In the genomic region with DNA sequence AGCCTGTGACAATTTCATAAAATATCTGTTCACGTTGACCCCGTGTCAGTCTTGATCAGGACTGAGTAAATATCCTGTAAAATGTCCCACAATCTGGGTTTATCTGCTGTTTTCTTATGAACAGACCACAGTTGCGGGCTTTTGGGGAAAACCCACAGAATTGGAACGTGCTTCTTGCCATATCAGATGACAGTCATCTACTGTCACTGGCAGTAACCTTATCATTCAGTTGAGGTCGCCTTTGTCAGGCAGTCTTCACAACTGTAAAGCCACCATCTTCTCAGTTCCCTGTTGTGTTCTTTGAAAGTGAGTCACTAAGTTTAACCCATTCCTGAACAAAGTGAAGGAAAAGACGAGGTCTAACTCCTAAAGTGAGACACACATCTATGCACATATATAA, we compare ENCODE assay signal across 1 mouse cellular context.
TF ChIP-seq lines count a peak whose summit lies in the region.

No protein-coding gene starts in this region.

TF ChIP-seq in MEL, 35 proteins besides CTCF, POLR2A, EP300 and RAD21 (continued from another document):
- TF ChIP-seq MYC (IDR thresholded peaks at IDR 0.05; ENCODE audit: low read depth, low read length) (peak; percentile 53; the same call in 1 of the 2 replicates), BHLHE40 (IDR thresholded peaks at IDR 0.05; ENCODE audit: borderline replicate concordance, low read depth, low read length) (peak; percentile 99), GATA1 (IDR thresholded peaks at IDR 0.05; ENCODE audit: low read depth, low read length) (peak; percentile 97), TCF12 (IDR thresholded peaks at IDR 0.05; ENCODE audit: low read depth, low read length) (peak; percentile 85), ZNF384 (IDR thresholded peaks at IDR 0.05; ENCODE audit: low read depth, low read length) (no peak), MYB (IDR thresholded peaks at IDR 0.05; ENCODE audit: low read depth, low read length) (peak; percentile 76), ELF1 (IDR thresholded peaks at IDR 0.05; ENCODE audit: low read depth, low read length) (no peak), MAZ (IDR thresholded peaks at IDR 0.05; ENCODE audit: low read depth, low read length) (no peak), USF2 (IDR thresholded peaks at IDR 0.05; ENCODE audit: borderline replicate concordance in 1 of 2, insufficient read depth in 1 of 2, low read depth in 1 of 2, low read length in 2 of 2) (no peak), TBP (IDR thresholded peaks at IDR 0.05; ENCODE audit: low read depth, low read length) (peak; percentile 73), ZKSCAN1 (IDR thresholded peaks at IDR 0.05; ENCODE audit: low read depth, low read length) (no peak), E2F4 (IDR thresholded peaks at IDR 0.05; ENCODE audit: borderline replicate concordance, low read depth, low read length) (no peak), MAFK (IDR thresholded peaks at IDR 0.05; ENCODE audit: borderline replicate concordance, low read depth, low read length) (peak; percentile 73; the same call in 1 of the 2 replicates), POLR2AphosphoS5 (IDR thresholded peaks at IDR 0.05; ENCODE audit: borderline replicate concordance, low read depth, low read length) (no peak), RCOR1 (IDR thresholded peaks at IDR 0.05; ENCODE audit: low read depth, low read length) (peak; percentile 98), MXI1 (IDR thresholded peaks at IDR 0.05; ENCODE audit: low read depth, low read length) (peak; percentile 49; the same call in 1 of the 2 replicates), KAT2A (conservative IDR thresholded peaks at IDR 0.05; ENCODE audit: low read depth, low read length) (no peak), USF1 (IDR thresholded peaks at IDR 0.05; ENCODE audit: low read depth, low read length) (no peak), HCFC1 (IDR thresholded peaks at IDR 0.05; ENCODE audit: low read depth, low read length) (no peak), NELFE (IDR thresholded peaks at IDR 0.05; ENCODE audit: low read depth, low read length) (no peak), CHD1 (IDR thresholded peaks at IDR 0.05; ENCODE audit: low read depth, low read length) (no peak), UBTF (IDR thresholded peaks at IDR 0.05; ENCODE audit: borderline replicate concordance, insufficient read depth, low read depth, low read length) (no peak), JUND (IDR thresholded peaks at IDR 0.05; ENCODE audit: low read depth, low read length) (peak; percentile 47; the same call in 1 of the 2 replicates), TAL1 (IDR thresholded peaks at IDR 0.05; ENCODE audit: low read length) (peak; percentile 65), GABPA (IDR thresholded peaks at IDR 0.05; ENCODE audit: low read depth, low read length) (no peak), SIN3A (IDR thresholded peaks at IDR 0.05; ENCODE audit: low read length) (peak; percentile 75), ETS1 (IDR thresholded peaks at IDR 0.05; ENCODE audit: low read depth, low read length) (peak; percentile 96)
TF ChIP-seq in MEL: peak in this region for 13.
